In genomic region chr17:31365586-31366166, GRCm38 (mm10) we compare ENCODE assay signal across 1 mouse cellular context.
TF ChIP-seq lines count a peak whose summit lies in the region.

No protein-coding gene starts in this region.

TF ChIP-seq in CH12.LX, 34 proteins besides CTCF, POLR2A, EP300 and RAD21:
- TF ChIP-seq SIN3A (IDR thresholded peaks at IDR 0.05; ENCODE audit: low read length) (no peak), MEF2A (IDR thresholded peaks at IDR 0.05; ENCODE audit: borderline replicate concordance, low read depth, low read length) (no peak), PAX5 (IDR thresholded peaks at IDR 0.05; ENCODE audit: low read length) (no peak), MXI1 (IDR thresholded peaks at IDR 0.05; ENCODE audit: low read depth, low read length) (no peak), MAFK (IDR thresholded peaks at IDR 0.05; ENCODE audit: insufficient replicate concordance, low read length) (no peak), KAT2A (IDR thresholded peaks at IDR 0.05; ENCODE audit: insufficient replicate concordance, low read length) (no peak), ZC3H11A (IDR thresholded peaks at IDR 0.05; ENCODE audit: low read depth, low read length) (no peak), GABPA (IDR thresholded peaks at IDR 0.05; ENCODE audit: insufficient replicate concordance, low read depth, low read length) (no peak), NELFE (IDR thresholded peaks at IDR 0.05; ENCODE audit: low read depth, low read length) (no peak), ZMIZ1 (IDR thresholded peaks at IDR 0.05; ENCODE audit: low read depth, low read length) (no peak), BHLHE40 (IDR thresholded peaks at IDR 0.05; ENCODE audit: low read depth, low read length) (no peak), UBTF (IDR thresholded peaks at IDR 0.05; ENCODE audit: low read depth, low read length) (no peak), JUND (conservative IDR thresholded peaks at IDR 0.05; ENCODE audit: low read depth, low read length) (no peak), ELF1 (IDR thresholded peaks at IDR 0.05; ENCODE audit: low read depth, low read length) (no peak)
